ENCODE assay signal across 9 mouse cellular contexts in genomic region chr1:158355177-158356050, GRCm38 (mm10). TPM values are rescaled to one million over a fixed set of nuclear protein-coding genes. Genes with fewer than 3 reads are reported as not detected.
DNase-seq lines count a peak whose midpoint lies in the region; ATAC-seq lines count a peak whose summit lies in the region.
"Had no signal": no experiment of that assay in that cellular context is flagged by ENCODE, and none has a peak within 500 bp of the region (broad histone marks: within the 10 kb centered on the region; RNA-seq: fewer than 3 reads in every experiment).

No protein-coding gene starts in this region.

- H3K4me2 ChIP-seq in liver, embryonic 11.5 days: peak overlapping the region; percentile 75

- no peaks in the 10 kb centered on the region for H3K4me1 ChIP-seq in liver, embryonic 11.5 days (replicated peaks; ENCODE audit: control insufficient read depth, insufficient read depth, low read length)

- peaks cover 40% of the 10 kb centered on the region for H3K27me3 ChIP-seq in liver, embryonic 11.5 days (replicated peaks; ENCODE audit: control insufficient read depth, insufficient read depth, low read length)

- WGBS in liver, embryonic 11.5 days: 12% methylated on average over 28 of the region's 28 CpGs

- H3K4me3 ChIP-seq in liver, embryonic 11.5 days (ENCODE audit: low read depth, low read length): peak overlapping the region; percentile 45

- no peaks in the 10 kb centered on the region for H3K9me3 ChIP-seq in liver, embryonic 11.5 days (ENCODE audit: control insufficient read depth, low read length)

- DNase-seq in ovary, postnatal 36 days (ENCODE audit: low spot score): peak; percentile 6
- DNase-seq in ovary, postnatal 10 days (ENCODE audit: low spot score): no peak
- peak; percentile 18 for DNase-seq in kidney, adult 9 months
- no peak for DNase-seq in liver, embryonic 11.5 days (ENCODE audit: low spot score)
- DNase-seq in spleen, adult 12 weeks (ENCODE audit: low spot score): no peak

- peak; percentile 39 for ATAC-seq in frontal cortex, adult (ENCODE audit: low TSS enrichment)
- ATAC-seq in liver, embryonic 11.5 days (replicated peaks; ENCODE audit: low FRiP score): peak; percentile 8; the same call in 1 of the 2 replicates
- 0 out of 2 replicates have a peak, but pooled peaks have one; percentile 23 for ATAC-seq in neutrophil, adult 5-6 weeks (ENCODE audit: extremely low read depth, insufficient number of reproducible peaks, low FRiP score, poor library complexity, severe bottlenecking)
- no peak for ATAC-seq in inflammation-experienced regulatory T-cells, adult 6 months

- no peak overlapping the region for H3K9ac ChIP-seq in liver, embryonic 11.5 days (ENCODE audit: low read depth, low read length)

- H3K27ac ChIP-seq in liver, embryonic 11.5 days (ENCODE audit: low read depth, low read length): no peak overlapping the region

- H3K36me3 ChIP-seq in liver, embryonic 11.5 days (ENCODE audit: control insufficient read depth, insufficient read depth, low read length): no peaks in the 10 kb centered on the region

RNA-seq across cellular contexts. Expression of gene Brinp2, which starts 0.7 kb away (rescaled TPM):
- polyA plus RNA-seq in liver, embryonic 11.5 days (2014; fragmentation: Nextera tagmentation; extraction: Ambion mirVana): 0.44 and 1.0 TPM in 2 replicates
- total RNA-seq in neutrophil, adult 5-6 weeks (2017): not detected in 2 replicates
- polyA plus RNA-seq in inflammation-experienced regulatory T-cells, adult 6 months (2017; shearing (Covaris generic)): not detected
- total RNA-seq: hematopoietic stem cell, adult 5-6 weeks had no signal

RNA-seq across cellular contexts. Expression of gene Astn1, which starts 6.7 kb away (rescaled TPM):
- polyA plus RNA-seq in liver, embryonic 11.5 days (2014; fragmentation: Nextera tagmentation; extraction: Ambion mirVana): 0.62 and 1.2 TPM in 2 replicates
- total RNA-seq in neutrophil, adult 5-6 weeks (2017): not detected in 2 replicates
- polyA plus RNA-seq in inflammation-experienced regulatory T-cells, adult 6 months (2017; shearing (Covaris generic)): not detected
- total RNA-seq: hematopoietic stem cell, adult 5-6 weeks had no signal

Comparison
In these comparisons a context has a peak if more than half of its experiments do, and no peak if none do; other contexts are left out.
1. DNase-seq: peak in ovary, postnatal 36 days (single experiment) and kidney, adult 9 months (single experiment); none in ovary, postnatal 10 days (single experiment), liver, embryonic 11.5 days (single experiment) and spleen, adult 12 weeks (single experiment).